Mouse (Mus musculus) limb, embryonic 10.5 days (tissue): ENCODE measurements at regions not wholly inside any gene's neighbourhood (a gene's known extent, or its start where the extent isn't known, plus 50 kb on each side); places are given as distances from the start of the nearest gene placed in this dataset.

Experiments used
- DNase-seq: peaks from one replicate; pipeline ENCODE4 v3.0.0-alpha.2; 2017; ENCODE audit warnings: low spot score
- H3K27ac ChIP-seq: fragments of 300-500 bp; sonication (generic); 2 replicates; pipeline ENCODE4 v1.5.1; 2016; ENCODE audit warnings: mild to moderate bottlenecking
- H3K27me3 ChIP-seq: fragments of 300-500 bp; sonication (generic); 2 replicates; pipeline ENCODE4 v1.6.1; 2016; ENCODE audit warnings: low read depth, mild to moderate bottlenecking; ENCODE audit not compliant: poor library complexity, severe bottlenecking
- H3K36me3 ChIP-seq: fragments of 300-500 bp; sonication (generic); 2 replicates; pipeline ENCODE4 v1.6.1; 2016; ENCODE audit warnings: mild to moderate bottlenecking, moderate library complexity
- H3K4me1 ChIP-seq: fragments of 300-500 bp; sonication (generic); 2 replicates; pipeline ENCODE4 v1.6.1; 2016
- H3K4me3 ChIP-seq: fragments of 300-500 bp; sonication (generic); 2 replicates; pipeline ENCODE4 v1.5.1; 2016; ENCODE audit warnings: mild to moderate bottlenecking, moderate library complexity
- H3K9me3 ChIP-seq: fragments of 300-500 bp; sonication (generic); replicated peaks from 2 replicates; pipeline ENCODE4 v1.6.1; 2016; ENCODE audit warnings: mild to moderate bottlenecking
- WGBS: fragments of 180-500 bp; shearing (Covaris S2); methylation state at CpG from one replicate; pipeline ENCODE4 v1.1.7; 2016; 5-methylcytosine and 5-hydroxymethylcytosine counted together

DNA sequence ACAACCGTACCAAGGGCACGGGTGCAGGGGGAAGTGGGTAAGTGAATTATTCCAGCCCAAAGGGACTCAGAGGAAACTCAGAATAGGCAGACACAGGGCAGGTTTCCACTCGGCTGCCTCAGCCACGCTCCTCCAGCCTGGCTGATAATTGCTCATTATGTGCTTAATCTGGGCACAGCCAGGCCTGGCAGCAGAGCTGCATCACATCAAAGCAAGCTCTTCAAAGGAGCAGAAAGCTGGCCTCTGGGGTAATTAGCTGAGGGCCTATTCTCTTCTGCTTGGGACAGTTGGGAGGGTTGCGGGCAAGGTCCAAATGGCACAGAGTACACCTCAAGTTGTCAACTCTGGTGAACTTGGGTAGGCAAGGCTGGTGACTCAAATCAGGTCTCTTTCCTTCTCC is 239.5 kb downstream of the Emx2 start:
- H3K9me3 ChIP-seq, result no peaks in the 10 kb centered on the region
- no peaks in the 10 kb centered on the region for H3K36me3 ChIP-seq
- WGBS, result 48% methylated on average over 5 of the region's 5 CpGs
- DNase-seq, result no peak
- peaks cover 11% of the 10 kb centered on the region for H3K4me1 ChIP-seq
- no peak overlapping the region for H3K4me3 ChIP-seq
- H3K27ac ChIP-seq, result no peak overlapping the region
- peaks cover 81% of the 10 kb centered on the region for H3K27me3 ChIP-seq

DNA sequence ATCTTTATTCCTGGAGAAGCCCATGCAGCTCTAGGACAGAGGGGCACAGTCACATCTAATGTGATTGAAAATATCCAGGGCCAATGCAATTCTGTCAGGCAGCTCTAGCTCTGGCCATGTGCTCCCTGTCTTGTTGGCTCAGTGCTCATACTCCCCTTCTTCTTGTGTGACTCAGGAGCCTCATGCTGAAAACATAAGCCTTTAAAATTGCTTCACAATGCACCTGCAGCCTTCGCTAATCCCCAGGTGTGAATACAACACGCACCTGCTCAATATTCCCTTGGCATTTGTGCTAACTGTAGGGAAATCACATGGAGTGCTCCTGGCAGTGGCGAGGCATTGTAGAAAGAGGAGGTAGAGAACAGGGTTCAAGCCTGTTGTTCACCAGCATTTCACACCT is 242.0 kb downstream of the Emx2 start:
- H3K36me3 ChIP-seq, result no peaks in the 10 kb centered on the region
- WGBS, result 72% methylated on average over 3 of the region's 3 CpGs
- no peaks in the 10 kb centered on the region for H3K9me3 ChIP-seq
- H3K27ac ChIP-seq, result no peak overlapping the region
- H3K4me3 ChIP-seq, result no peak overlapping the region
- no peak for DNase-seq
- H3K4me1 ChIP-seq, result peaks cover 11% of the 10 kb centered on the region
- H3K27me3 ChIP-seq, result peaks cover 83% of the 10 kb centered on the region

DNA sequence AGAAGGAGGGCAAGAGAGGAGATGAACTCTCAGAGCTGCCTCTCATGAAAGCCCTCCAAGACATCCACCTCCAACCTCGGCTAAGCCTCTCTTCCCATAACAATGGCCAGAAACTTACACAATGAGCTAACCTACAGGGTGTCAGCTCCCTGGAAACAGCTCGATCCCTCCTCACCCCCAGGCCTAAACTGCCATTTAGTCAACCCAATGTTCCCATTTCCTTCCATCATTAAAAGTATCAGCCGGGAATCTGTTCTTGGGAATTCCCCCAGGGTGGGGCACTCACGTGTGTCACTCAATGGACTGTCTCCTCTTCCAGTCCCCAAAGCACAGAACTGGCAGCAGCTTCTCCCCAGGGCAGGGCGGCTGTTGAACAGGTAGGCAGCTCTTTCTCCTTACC is 236.3 kb downstream of the Rab11fip2 start:
- H3K4me3 ChIP-seq, result no peak overlapping the region
- no peaks in the 10 kb centered on the region for H3K36me3 ChIP-seq
- peaks cover 78% of the 10 kb centered on the region for H3K27me3 ChIP-seq
- DNase-seq, result no peak
- H3K4me1 ChIP-seq, result peaks cover 5% of the 10 kb centered on the region; the same call in 1 of the 2 replicates
- no peaks in the 10 kb centered on the region for H3K9me3 ChIP-seq
- 70% methylated on average over 5 of the region's 5 CpGs for WGBS
- H3K27ac ChIP-seq, result no peak overlapping the region

DNA sequence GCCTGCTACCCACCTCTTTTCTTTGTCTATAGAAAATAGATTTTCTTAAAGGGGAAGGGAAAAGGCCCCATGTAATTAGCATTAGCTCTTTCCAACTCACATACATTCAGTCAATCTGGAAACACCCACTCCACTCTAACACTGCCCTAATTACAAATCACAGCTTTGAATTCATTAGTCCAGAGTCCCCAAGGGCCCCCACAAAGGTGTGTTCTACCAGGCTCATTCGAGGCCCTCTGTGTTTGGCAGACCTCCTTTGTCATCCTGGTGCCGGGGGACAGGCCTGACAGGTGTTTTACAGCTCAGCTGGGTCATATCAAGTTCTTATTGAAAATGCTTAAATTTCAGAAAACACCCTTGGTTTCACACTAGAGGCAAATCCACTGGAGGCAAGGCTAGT is 234.3 kb downstream of the Rab11fip2 start:
- H3K4me1 ChIP-seq, result peaks cover 5% of the 10 kb centered on the region; the same call in 1 of the 2 replicates
- H3K27ac ChIP-seq, result no peak overlapping the region
- no peak overlapping the region for H3K4me3 ChIP-seq
- peaks cover 65% of the 10 kb centered on the region for H3K27me3 ChIP-seq
- no peaks in the 10 kb centered on the region for H3K36me3 ChIP-seq
- WGBS, result 41% methylated on average over 2 of the region's 2 CpGs
- no peaks in the 10 kb centered on the region for H3K9me3 ChIP-seq
- DNase-seq, result no peak

DNA sequence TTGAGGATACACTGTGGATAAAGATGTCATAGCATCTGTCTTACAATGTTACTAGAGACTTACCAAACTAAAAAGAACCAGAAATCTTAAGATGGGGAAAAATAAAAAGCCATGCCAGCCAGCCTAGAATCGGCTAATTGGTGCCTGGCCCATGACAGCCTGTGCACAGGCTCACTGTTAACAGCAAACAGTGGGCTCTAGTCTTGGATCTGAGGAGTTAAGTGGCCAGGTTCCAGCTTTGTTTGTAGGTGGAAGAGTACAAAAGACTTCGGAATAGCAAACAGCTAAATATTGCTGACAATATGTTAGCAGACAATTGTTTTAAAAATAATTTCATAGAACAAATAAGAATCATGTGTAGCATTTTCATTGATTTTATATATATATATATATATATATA is 228.4 kb downstream of the Rab11fip2 start:
- peaks cover 24% of the 10 kb centered on the region for H3K4me1 ChIP-seq
- peaks cover 69% of the 10 kb centered on the region for H3K27me3 ChIP-seq
- no peak overlapping the region for H3K4me3 ChIP-seq
- no peak overlapping the region for H3K27ac ChIP-seq
- no peaks in the 10 kb centered on the region for H3K9me3 ChIP-seq
- no peak for DNase-seq
- H3K36me3 ChIP-seq, result no peaks in the 10 kb centered on the region
- 83% methylated on average over 2 of the region's 2 CpGs for WGBS

DNA sequence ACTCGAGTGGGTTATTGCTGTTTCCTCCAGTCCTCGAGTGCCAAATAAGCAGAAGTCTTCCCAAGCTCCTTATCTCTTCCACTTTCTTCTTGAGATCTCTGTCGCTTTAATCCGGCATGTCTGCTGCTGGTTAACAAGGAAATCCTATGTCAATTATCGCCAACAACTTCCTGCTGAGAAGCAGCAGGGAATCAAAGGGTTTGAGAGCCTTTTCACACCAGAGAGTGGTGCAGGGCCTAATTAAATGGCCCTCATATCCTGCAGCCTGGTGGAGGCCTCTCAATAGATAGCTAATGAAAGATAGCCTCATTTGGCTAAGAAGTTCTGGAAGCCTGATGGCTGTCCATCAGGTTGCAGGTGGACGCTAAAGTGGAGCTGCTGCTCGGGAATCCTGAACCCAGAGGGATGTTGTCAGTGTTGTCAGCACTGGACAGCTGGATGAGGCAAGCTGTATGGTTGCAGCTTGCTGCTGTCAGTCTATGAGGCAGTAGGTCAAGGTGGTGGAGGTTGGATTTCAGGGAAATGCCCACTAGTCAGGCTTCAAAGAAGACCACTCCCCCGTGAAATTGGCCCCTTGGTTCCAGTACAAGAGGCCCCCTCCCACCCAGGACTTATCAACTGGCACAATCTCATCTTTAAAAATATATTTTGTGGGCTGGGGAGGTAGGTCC is 225.5 kb downstream of the Rab11fip2 start:
- Histone ChIP-seq H3K4me1 (peaks cover 24% of the 10 kb centered on the region), H3K36me3 (no peaks in the 10 kb centered on the region), H3K27ac (no peak overlapping the region), H3K27me3 (peaks cover 74% of the 10 kb centered on the region), H3K4me3 (no peak overlapping the region), H3K9me3 (no peaks in the 10 kb centered on the region)
- no peak for DNase-seq
- 6% methylated on average over 8 of the region's 8 CpGs for WGBS

DNA sequence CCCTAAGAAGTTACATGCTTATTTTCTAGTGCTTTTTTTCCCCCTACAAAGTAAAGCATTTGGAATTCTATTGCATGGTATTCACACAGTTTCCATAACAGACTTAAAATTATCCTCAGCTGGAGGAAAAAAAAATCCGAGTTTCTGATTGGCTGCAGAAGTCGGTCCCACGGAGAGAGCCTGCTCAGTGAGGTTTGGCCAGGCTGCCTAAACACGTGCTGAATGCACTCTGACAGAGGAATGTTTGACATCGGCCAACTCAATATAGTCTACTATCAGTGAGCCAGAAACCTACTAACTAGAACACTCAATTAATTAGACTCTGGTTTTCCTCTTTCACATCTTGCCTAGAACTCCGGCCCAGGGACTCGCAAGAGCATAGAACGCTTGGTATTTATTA is 204.9 kb downstream of the Rab11fip2 start:
- no peaks in the 10 kb centered on the region for H3K9me3 ChIP-seq
- H3K27me3 ChIP-seq, result peaks cover 71% of the 10 kb centered on the region
- WGBS, result 81% methylated on average over 8 of the region's 8 CpGs
- no peak overlapping the region for H3K27ac ChIP-seq
- H3K4me3 ChIP-seq, result no peak overlapping the region
- no peak for DNase-seq
- no peaks in the 10 kb centered on the region for H3K4me1 ChIP-seq
- no peaks in the 10 kb centered on the region for H3K36me3 ChIP-seq

DNA sequence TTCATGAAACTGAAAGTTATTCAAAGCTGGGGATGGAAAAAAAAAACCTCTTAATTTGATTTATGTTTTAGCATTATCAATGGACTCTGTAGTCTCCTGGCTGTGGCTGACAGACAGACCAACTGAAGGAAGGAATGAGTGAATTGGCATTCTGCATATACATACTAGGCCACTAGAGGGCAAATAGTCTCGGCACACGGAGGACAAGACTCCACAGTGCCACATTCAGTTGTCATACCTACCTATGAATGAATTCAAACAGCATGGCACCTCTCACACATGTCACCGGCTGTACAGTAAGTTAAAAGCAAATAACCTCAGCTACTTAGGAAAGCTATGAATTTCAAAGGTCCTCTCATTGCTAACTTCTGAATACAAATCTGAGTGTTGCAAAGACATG is 200.5 kb downstream of the Rab11fip2 start:
- Histone ChIP-seq H3K36me3 (no peaks in the 10 kb centered on the region), H3K27me3 (peaks cover 56% of the 10 kb centered on the region), H3K9me3 (no peaks in the 10 kb centered on the region), H3K27ac (no peak overlapping the region), H3K4me3 (no peak overlapping the region), H3K4me1 (peaks cover 6% of the 10 kb centered on the region)
- 35% methylated on average over 3 of the region's 3 CpGs for WGBS
- no peak for DNase-seq

DNA sequence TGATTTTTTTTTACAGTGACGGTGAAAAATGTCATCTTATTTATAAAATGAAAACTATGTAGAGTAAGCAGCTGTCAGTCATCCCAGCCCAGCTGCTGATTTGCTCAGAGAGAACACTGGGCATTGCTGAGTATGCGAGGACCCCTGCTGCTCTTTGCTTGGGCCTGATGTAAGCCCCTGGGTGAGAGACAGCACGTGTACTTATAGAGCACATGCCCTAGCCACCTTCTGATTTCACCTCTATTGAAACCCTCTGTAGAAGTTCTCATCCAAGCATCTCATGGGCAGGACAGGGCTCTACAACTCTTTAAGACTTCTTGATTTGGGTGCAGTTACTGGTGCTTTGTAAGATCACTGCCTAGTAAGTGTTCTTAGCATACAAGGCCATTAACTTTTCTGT is 182.2 kb downstream of the Rab11fip2 start:
- Histone ChIP-seq H3K9me3 (no peaks in the 10 kb centered on the region), H3K4me1 (no peaks in the 10 kb centered on the region), H3K4me3 (no peak overlapping the region), H3K27me3 (no peaks in the 10 kb centered on the region), H3K27ac (no peak overlapping the region), H3K36me3 (no peaks in the 10 kb centered on the region)
- DNase-seq, result no peak
- WGBS, result 74% methylated on average over 3 of the region's 3 CpGs

DNA sequence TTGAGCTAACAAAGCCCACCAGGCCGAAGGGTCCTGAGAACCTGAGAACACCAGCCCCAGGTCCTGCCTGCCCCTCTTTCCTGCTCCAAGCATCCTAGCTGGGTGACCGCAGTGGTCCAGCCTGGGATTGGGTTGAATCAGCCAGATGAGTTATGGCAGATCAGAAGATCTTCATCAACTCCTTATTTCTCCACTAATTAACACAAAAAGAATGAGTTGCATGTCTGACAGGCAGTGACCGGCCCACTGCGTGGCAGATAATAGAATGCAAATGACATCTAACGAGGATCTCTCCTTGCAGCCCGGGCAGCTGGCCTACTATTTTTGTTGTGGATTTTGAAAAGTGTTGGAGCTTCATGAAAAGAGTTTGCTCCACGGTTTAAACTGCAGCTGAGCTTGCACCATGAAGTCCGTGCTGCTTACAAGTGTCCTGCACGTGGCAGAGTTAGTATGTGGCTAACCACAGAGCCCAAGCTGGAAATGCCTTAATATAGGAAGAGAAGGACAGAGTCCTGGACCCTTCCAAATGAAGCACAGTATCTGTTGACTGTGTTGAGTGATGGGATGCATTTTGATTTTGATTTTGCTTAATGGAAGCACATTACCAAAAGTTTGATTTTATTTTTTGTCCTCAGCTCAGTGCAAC is 158.9 kb downstream of the Rab11fip2 start:
- H3K9me3 ChIP-seq, result no peaks in the 10 kb centered on the region
- H3K27me3 ChIP-seq, result 0 out of 2 replicates have a peak, but pooled peaks cover 4% of the 10 kb centered on the region
- WGBS, result 59% methylated on average over 9 of the region's 9 CpGs
- no peak overlapping the region for H3K4me3 ChIP-seq
- no peaks in the 10 kb centered on the region for H3K36me3 ChIP-seq
- H3K27ac ChIP-seq, result no peak overlapping the region
- peaks cover 15% of the 10 kb centered on the region for H3K4me1 ChIP-seq
- no peak for DNase-seq

DNA sequence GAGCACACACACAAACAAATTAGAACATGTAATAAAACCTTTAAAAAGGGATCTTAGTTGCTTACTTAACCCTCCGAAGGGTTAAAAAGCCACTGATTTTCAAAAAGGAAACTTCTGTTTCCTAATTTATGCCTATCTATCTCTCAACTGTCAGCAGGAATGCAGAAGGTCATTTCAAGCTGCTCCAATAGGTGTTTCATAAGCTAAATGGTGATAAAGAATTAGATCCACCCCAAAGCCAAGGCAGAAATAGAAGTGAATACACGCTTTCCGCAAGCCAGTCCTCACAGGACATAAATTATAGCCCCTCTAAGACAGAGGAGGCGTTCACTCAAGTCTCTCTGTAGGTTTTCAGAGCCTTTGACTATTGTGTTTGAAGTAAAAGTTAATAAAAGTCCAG is 112.2 kb downstream of the Rab11fip2 start:
- H3K4me3 ChIP-seq, result no peak overlapping the region
- H3K4me1 ChIP-seq, result peaks cover 12% of the 10 kb centered on the region
- no peaks in the 10 kb centered on the region for H3K27me3 ChIP-seq
- WGBS, result 58% methylated on average over 4 of the region's 4 CpGs
- H3K9me3 ChIP-seq, result no peaks in the 10 kb centered on the region
- no peak overlapping the region for H3K27ac ChIP-seq
- no peak for DNase-seq
- no peaks in the 10 kb centered on the region for H3K36me3 ChIP-seq

DNA sequence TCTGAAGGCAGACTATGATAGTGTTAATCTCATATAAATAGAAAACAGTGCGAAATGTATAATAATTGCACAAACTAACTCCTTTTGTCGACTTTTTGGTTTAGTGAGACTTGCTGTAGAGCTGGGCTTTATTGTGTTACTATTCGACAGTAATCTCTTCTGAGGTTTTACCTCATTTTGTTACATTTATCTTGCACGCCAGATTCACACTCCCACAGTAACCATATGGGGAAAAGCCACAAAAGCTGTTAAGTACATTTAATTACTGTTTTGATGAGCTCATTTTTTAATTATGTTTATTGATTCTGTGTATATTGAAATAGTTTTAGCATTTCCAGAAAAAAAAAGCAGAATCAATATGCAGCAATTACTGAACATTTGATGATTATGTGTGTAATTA is 106.3 kb downstream of the Rab11fip2 start:
- Histone ChIP-seq H3K27me3 (no peaks in the 10 kb centered on the region), H3K4me3 (no peak overlapping the region), H3K36me3 (no peaks in the 10 kb centered on the region), H3K4me1 (no peaks in the 10 kb centered on the region), H3K27ac (no peak overlapping the region), H3K9me3 (no peaks in the 10 kb centered on the region)
- DNase-seq, result no peak
- WGBS, result 91% methylated on average over 4 of the region's 4 CpGs

DNA sequence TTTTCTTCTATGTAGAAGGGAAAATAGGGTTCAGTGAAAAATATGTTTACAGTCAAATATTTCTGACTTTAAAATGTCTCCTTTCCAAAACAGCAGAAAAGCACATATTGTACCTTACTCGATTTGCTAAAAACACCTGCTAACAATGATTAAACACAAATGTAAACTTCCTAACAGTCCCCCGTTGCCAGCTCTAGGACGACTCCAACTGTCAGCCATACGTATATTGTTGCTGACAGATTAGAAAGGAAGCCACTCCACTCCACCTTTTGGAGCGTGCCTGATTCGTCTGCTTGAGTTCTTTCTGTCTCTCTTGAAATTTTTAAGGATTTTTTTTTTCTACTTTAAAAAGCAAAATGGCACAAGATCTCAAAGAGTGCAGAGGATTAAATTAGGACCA is 105.8 kb downstream of the Rab11fip2 start:
- Histone ChIP-seq H3K27me3 (no peaks in the 10 kb centered on the region), H3K4me3 (no peak overlapping the region), H3K27ac (no peak overlapping the region), H3K4me1 (no peaks in the 10 kb centered on the region), H3K9me3 (no peaks in the 10 kb centered on the region), H3K36me3 (no peaks in the 10 kb centered on the region)
- DNase-seq, result no peak
- WGBS, result 59% methylated on average over 6 of the region's 6 CpGs

DNA sequence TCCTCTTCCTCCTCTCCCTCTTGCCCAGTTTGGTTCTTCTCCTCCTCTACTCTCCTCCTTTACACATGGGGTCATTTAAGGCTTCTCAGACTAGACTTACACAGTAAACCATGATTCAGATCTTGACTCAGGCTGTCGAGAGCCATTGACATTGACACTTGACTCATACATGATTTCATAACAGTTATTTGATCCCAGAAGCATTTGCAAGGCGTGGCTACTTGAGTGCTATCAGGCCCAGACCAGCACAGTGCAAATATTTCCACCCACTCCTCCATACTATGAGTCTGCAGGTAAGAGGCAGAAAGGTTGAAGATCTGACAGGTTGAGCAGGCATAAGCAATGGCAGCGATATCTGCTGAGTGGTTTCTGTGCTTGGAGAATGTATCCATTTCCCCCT is 99.2 kb downstream of the Rab11fip2 start:
- no peak overlapping the region for H3K4me3 ChIP-seq
- H3K27me3 ChIP-seq, result no peaks in the 10 kb centered on the region
- H3K27ac ChIP-seq, result no peak overlapping the region
- no peaks in the 10 kb centered on the region for H3K9me3 ChIP-seq
- H3K36me3 ChIP-seq, result no peaks in the 10 kb centered on the region
- WGBS, result 83% methylated on average over 3 of the region's 3 CpGs
- H3K4me1 ChIP-seq, result no peaks in the 10 kb centered on the region
- DNase-seq, result no peak
